Mouse (Mus musculus) erythroblast, embryonic 14.5 days (primary cell): ENCODE results near the gene Vcpkmt.
"Not testable (repeated sequence)": the region's sequence is repeated elsewhere in the genome, so short reads cannot be mapped to it uniquely, and the experiment has no call there.

Experiments used
- GATA1 ChIP-seq: IDR thresholded peaks from 2 replicates; pipeline ENCODE4 v1.6.1; 2012; ENCODE audit warnings: low read length, inconsistent platforms, mixed read lengths
- TAL1 ChIP-seq: IDR thresholded peaks from 3 replicates; pipeline ENCODE4 v1.6.1; 2012; ENCODE audit warnings: low read length, inconsistent platforms, mixed read lengths

DNA sequence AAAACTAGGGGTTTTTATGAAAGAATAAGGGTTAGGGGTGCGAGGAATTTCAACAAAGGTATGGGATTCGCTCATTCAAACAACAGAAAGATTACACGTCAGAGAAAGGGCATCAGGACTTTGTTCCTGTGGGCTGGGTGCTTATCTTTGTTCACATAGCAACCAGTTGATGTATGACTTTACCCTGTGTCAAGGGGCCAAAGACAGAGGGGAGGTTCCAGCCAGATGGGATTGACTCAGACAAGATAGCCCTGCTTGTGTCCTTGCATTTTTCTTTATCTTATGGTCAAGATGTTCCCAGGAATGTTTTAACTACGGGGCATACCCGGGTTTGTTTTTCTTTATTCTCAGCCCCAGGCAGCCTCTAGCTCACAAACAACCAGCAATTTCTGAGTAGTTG, 35.8 kb upstream of the Vcpkmt start:
- TF ChIP-seq GATA1, TAL1: not testable (repeated sequence)
